Mouse (Mus musculus) liver, embryonic 11.5 days (tissue): ENCODE results near the gene Nmur1. TPM values are rescaled to one million over a fixed set of nuclear protein-coding genes. Genes with fewer than 3 reads are reported as not detected.

Source experiments
- ATAC-seq: fragments of 200-750 bp; cut with Nextera tagmentation; replicated peaks from 2 replicates; pipeline ENCODE4 v1.8.0; 2017; ENCODE audit warnings: moderate number of reproducible peaks, mild to moderate bottlenecking, moderate TSS enrichment, moderate library complexity; ENCODE audit not compliant: low FRiP score
- DNase-seq: peaks from one replicate; pipeline ENCODE4 v3.0.0-alpha.2; 2017; ENCODE audit warnings: low spot score
- H3K27ac ChIP-seq: fragments of 300-500 bp; sonication (generic); 2 replicates; pipeline ENCODE4 v1.5.1; 2014; ENCODE audit warnings: mild to moderate bottlenecking, low read depth, low read length, control low read depth
- H3K27me3 ChIP-seq: fragments of 300-500 bp; sonication (generic); replicated peaks from 2 replicates; pipeline ENCODE4 v1.6.1; 2014; ENCODE audit warnings: low read length, mixed read lengths; ENCODE audit not compliant: control insufficient read depth, insufficient read depth
- H3K36me3 ChIP-seq: fragments of 300-500 bp; sonication (generic); 2 replicates; pipeline ENCODE4 v1.6.1; 2014; ENCODE audit warnings: mild to moderate bottlenecking, low read length, moderate library complexity, mixed read lengths; ENCODE audit not compliant: control insufficient read depth, insufficient read depth
- H3K4me1 ChIP-seq: fragments of 300-500 bp; sonication (generic); replicated peaks from 2 replicates; pipeline ENCODE4 v1.6.1; 2014; ENCODE audit warnings: low read length, mixed read lengths; ENCODE audit not compliant: control insufficient read depth, insufficient read depth
- H3K4me2 ChIP-seq: fragments of 300-500 bp; sonication (generic); 2 replicates; pipeline ENCODE4 v1.6.1; 2014; ENCODE audit warnings: mild to moderate bottlenecking, control low read depth, moderate library complexity
- H3K4me3 ChIP-seq: fragments of 300-500 bp; sonication (generic); 2 replicates; pipeline ENCODE4 v1.5.1; 2014; ENCODE audit warnings: low read depth, low read length, control low read depth
- H3K9ac ChIP-seq: fragments of 300-500 bp; sonication (generic); 2 replicates; pipeline ENCODE4 v1.6.1; 2014; ENCODE audit warnings: low read depth, low read length, control low read depth
- H3K9me3 ChIP-seq: fragments of 300-500 bp; sonication (generic); 2 replicates; pipeline ENCODE4 v1.6.1; 2016; ENCODE audit warnings: low read length, inconsistent platforms, mixed read lengths; ENCODE audit not compliant: control insufficient read depth
- WGBS: fragments of 180-500 bp; shearing (Covaris S2); extraction: QIAGEN DNeasy Blood & Tissue Kit; methylation state at CpG from one replicate; pipeline ENCODE4 v1.1.7; 2014; 5-methylcytosine and 5-hydroxymethylcytosine counted together
- polyA plus RNA-seq: library from polyadenylated mRNA; unstranded; fragments of >200 nt; fragmentation: Nextera tagmentation; extraction: Ambion mirVana; gene quantifications from 2 replicates; pipeline ENCODE4 v1.2.1, GENCODE M21; 2014

The Nmur1 gene
- polyA plus RNA-seq, 1 experiment from 2014 or later: not detected

- ATAC-seq (no peak), DNase-seq (no peak)
- Histone ChIP-seq H3K4me3 (no peak overlapping the region), H3K9me3 (no peaks in the 10 kb centered on the region), H3K27ac (no peak overlapping the region), H3K36me3 (no peaks in the 10 kb centered on the region), H3K4me1 (peaks cover 6% of the 10 kb centered on the region), H3K9ac (no peak overlapping the region), H3K27me3 (no peaks in the 10 kb centered on the region), H3K4me2 (no peak overlapping the region)
- 14% methylated on average over 6 of the region's 6 CpGs for WGBS
Measured at GRCm38 (mm10) chr1:86363671-86364070, 62.4 kb downstream of the Nmur1 start.

- DNase-seq (no peak), ATAC-seq (no peak)
- 85% methylated on average over 4 of the region's 4 CpGs for WGBS
- Histone ChIP-seq H3K9me3 (no peaks in the 10 kb centered on the region), H3K4me1 (peaks cover 6% of the 10 kb centered on the region), H3K36me3 (peaks cover 2% of the 10 kb centered on the region), H3K9ac (no peak overlapping the region), H3K27me3 (no peaks in the 10 kb centered on the region), H3K27ac (no peak overlapping the region), H3K4me3 (no peak overlapping the region), H3K4me2 (no peak overlapping the region)
Measured at GRCm38 (mm10) chr1:86361852-86362615, 64.0 kb downstream of the Nmur1 start.

- H3K36me3 ChIP-seq: peaks cover 18% of the 10 kb centered on the region
- H3K27ac ChIP-seq: peak overlapping the region; percentile 82; the same call in 1 of the 2 replicates
- H3K9ac ChIP-seq: peak overlapping the region; percentile 98
- ATAC-seq (no peak), DNase-seq (no peak)
- H3K9me3 ChIP-seq: no peaks in the 10 kb centered on the region
- peak overlapping the region; percentile 94 for H3K4me3 ChIP-seq
- 11% methylated on average over 12 of the region's 12 CpGs for WGBS
- peaks cover 8% of the 10 kb centered on the region for H3K4me1 ChIP-seq
- peak overlapping the region; percentile 64 for H3K4me2 ChIP-seq
- H3K27me3 ChIP-seq: no peaks in the 10 kb centered on the region
Measured at GRCm38 (mm10) chr1:86360441-86360840, 65.6 kb downstream of the Nmur1 start.

- peak; percentile 18 for ATAC-seq
- H3K9ac ChIP-seq: peak overlapping the region; percentile 98
- WGBS: under 1% methylated on average over 26 of the region's 26 CpGs
- no peaks in the 10 kb centered on the region for H3K27me3 ChIP-seq
- no peaks in the 10 kb centered on the region for H3K9me3 ChIP-seq
- H3K4me2 ChIP-seq: peak overlapping the region; percentile 64
- peak overlapping the region; percentile 82 for H3K27ac ChIP-seq
- no peak for DNase-seq
- peak overlapping the region; percentile 94 for H3K4me3 ChIP-seq
- peaks cover 24% of the 10 kb centered on the region for H3K36me3 ChIP-seq
- peaks cover 8% of the 10 kb centered on the region for H3K4me1 ChIP-seq
Measured at GRCm38 (mm10) chr1:86359798-86360179, 66.2 kb downstream of the Nmur1 start.

DNA sequence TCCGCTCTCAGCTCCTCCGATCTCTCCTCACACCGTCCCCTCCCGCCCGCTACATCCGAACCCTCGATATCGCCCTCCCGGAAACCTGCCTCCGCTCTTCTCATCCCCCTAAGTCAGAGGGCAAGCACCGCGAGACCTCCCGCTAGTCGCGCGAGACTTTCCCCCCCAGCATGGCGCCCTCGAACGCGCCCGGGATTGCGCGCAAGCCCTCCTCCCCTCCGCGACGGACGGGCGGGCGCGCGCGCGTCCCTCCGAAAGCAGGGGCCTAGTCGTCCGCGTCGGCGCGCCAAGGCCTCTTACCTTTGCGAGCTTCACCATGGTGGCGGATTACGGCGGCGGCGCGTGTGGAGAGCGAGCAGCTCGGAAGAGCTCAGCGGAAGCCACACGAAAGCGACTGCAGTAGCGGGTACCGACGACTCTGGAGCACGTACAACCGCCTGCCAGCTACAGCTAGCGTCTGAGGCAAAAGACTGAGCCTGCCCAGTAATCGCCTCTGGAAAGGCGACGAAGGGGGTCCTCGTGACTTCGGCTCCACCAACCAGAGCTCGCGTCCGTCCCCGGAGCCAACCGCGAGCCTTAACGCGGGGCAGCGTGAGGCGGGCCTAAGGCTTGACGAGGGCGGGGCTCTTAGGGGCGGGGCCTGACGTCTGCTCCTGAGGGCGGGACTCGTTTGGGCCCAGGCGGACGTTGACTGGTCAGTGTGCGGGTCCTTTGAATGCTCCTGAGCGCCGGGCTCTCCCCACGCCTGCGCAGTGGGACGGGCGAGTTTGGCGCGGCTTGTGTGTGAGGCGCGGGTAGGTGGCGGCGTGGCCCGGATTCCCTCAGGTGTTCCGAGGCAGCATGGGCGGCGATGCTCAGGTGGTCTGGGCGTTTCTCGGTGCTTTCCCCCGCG lies 66.9 kb downstream of the Nmur1 start, which contains the start of gene Ncl:
Gene Ncl, minus strand, starts transcription at position 495 of the 892 bp plus-strand sequence.
- peak; percentile 94 for ATAC-seq
- under 1% methylated on average over 102 of the region's 102 CpGs for WGBS
- DNase-seq: peak; percentile 97
- H3K27me3 ChIP-seq: no peaks in the 10 kb centered on the region
- peak within 1 kb of the TSS; percentile 83 for H3K4me2 ChIP-seq
- H3K9me3 ChIP-seq: no peaks in the 10 kb centered on the region
- H3K9ac ChIP-seq: peak within 1 kb of the TSS; percentile 98
- peak within 1 kb of the TSS; percentile 94 for H3K4me3 ChIP-seq
- peaks cover 27% of the 10 kb centered on the region for H3K36me3 ChIP-seq
- H3K27ac ChIP-seq: peak within 1 kb of the TSS; percentile 98
- peaks cover 8% of the 10 kb centered on the region for H3K4me1 ChIP-seq

DNA sequence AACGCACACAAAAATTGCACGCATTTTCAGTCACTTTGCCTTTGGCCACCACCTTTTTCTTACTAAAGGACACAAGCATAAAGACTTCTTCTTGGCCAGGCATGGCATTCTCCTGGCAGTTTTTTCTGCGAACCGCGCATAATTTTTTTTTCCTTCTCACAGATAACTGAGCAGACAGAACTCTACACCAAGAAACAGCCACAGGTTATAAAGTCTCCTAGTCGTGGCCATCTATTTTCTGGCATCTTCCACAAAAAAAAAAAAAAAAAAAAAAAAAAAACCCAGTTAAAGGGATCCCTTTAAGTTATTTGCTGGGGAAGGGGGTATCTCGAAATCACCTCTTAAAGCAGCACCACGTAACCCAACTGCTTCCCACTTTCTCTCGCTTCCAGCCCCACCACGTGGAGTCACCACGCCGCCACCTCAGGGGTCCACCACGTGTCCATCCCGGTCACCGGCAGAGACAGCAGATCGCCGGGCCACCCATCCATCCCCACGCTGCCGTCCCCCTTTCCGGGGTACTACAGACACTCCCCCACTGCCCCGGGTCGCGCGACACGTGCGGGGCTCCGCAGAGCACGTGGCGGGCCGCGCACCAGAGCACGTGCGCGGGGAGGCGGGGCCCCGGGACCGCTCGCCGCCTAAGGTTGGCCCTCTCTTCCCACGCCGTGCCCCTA lies 67.7 kb downstream of the Nmur1 start:
- no peaks in the 10 kb centered on the region for H3K9me3 ChIP-seq
- peak overlapping the region; percentile 83 for H3K4me2 ChIP-seq
- no peaks in the 10 kb centered on the region for H3K27me3 ChIP-seq
- H3K4me1 ChIP-seq: peaks cover 8% of the 10 kb centered on the region
- WGBS: under 1% methylated on average over 41 of the region's 41 CpGs
- peaks cover 34% of the 10 kb centered on the region for H3K36me3 ChIP-seq
- H3K27ac ChIP-seq: peak overlapping the region; percentile 98
- ATAC-seq: peak; percentile 38; the same call in 1 of the 2 replicates
- no peak for DNase-seq
- H3K4me3 ChIP-seq: peak overlapping the region; percentile 94
- H3K9ac ChIP-seq: peak overlapping the region; percentile 98

DNA sequence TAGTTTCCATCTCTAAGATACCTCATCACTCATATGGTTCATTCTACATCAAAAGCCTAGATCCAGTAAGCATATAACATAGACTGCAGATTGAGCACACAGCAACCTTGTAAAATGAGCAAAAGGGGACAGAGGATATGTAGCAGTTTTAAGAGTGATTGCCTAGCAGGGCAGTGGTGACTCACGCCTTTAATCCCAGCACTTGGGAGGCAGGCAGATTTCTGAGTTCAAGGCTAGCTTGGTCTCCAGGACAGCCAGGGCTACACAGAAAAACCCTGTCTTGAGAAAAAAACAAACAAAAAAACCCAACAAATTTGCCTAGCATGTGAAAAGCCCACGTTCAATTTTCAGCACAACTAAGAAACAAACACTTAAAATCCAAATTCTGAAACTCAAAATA lies 71.8 kb downstream of the Nmur1 start:
- peaks cover 2% of the 10 kb centered on the region; the same call in 1 of the 2 replicates for H3K4me1 ChIP-seq
- peaks cover 70% of the 10 kb centered on the region for H3K36me3 ChIP-seq
- H3K4me2 ChIP-seq: no peak overlapping the region
- ATAC-seq (no peak), DNase-seq (no peak)
- no peaks in the 10 kb centered on the region for H3K27me3 ChIP-seq
- no peak overlapping the region for H3K4me3 ChIP-seq
- no peak overlapping the region for H3K9ac ChIP-seq
- H3K27ac ChIP-seq: no peak overlapping the region
- whole genome bisulfite sequencing: 78% methylated on average over 2 of the region's 2 CpGs
- H3K9me3 ChIP-seq: no peaks in the 10 kb centered on the region

- no peak overlapping the region for H3K4me3 ChIP-seq
- DNase-seq (no peak), ATAC-seq (no peak)
- no peak overlapping the region for H3K27ac ChIP-seq
- H3K36me3 ChIP-seq: peaks cover 67% of the 10 kb centered on the region
- no peak overlapping the region for H3K4me2 ChIP-seq
- no peaks in the 10 kb centered on the region for H3K9me3 ChIP-seq
- WGBS: 83% methylated on average over 8 of the region's 8 CpGs
- no peaks in the 10 kb centered on the region for H3K4me1 ChIP-seq
- no peaks in the 10 kb centered on the region for H3K27me3 ChIP-seq
- H3K9ac ChIP-seq: no peak overlapping the region
Measured at GRCm38 (mm10) chr1:86350576-86350975, 75.5 kb downstream of the Nmur1 start.
